Mouse (Mus musculus) c-Kit-positive CD71-negative TER-119-negative erythroid progenitor cells, embryonic 14.5 days (primary cell): Measurements from ENCODE around the gene Crp.

Experiments
- DNase-seq: peaks from one replicate; pipeline ENCODE4 v3.0.0-alpha.2; 2013; ENCODE audit warnings: low read depth

The Crp gene

GRCm38 (mm10) chr1:172711962-172712361, 14.1 kb downstream of the Crp start:
- DNase-seq: no peak

- DNase-seq: no peak
Observed at GRCm38 (mm10) chr1:172751241-172751640, 53.4 kb downstream of the Crp start.

- DNase-seq: no peak
Observed at GRCm38 (mm10) chr1:172755151-172755550, 57.3 kb downstream of the Crp start.

- no peak for DNase-seq
Observed at GRCm38 (mm10) chr1:172759525-172759924, 61.7 kb downstream of the Crp start.

GRCm38 (mm10) chr1:172779195-172779594, 81.3 kb downstream of the Crp start:
- DNase-seq: no peak

GRCm38 (mm10) chr1:172785322-172785721, 87.5 kb downstream of the Crp start:
- DNase-seq: no peak

GRCm38 (mm10) chr1:172785886-172786285, 88.0 kb downstream of the Crp start:
- DNase-seq: no peak

GRCm38 (mm10) chr1:172828975-172829374, 131.1 kb downstream of the Crp start:
- DNase-seq: no peak

GRCm38 (mm10) chr1:172847044-172847761, 149.3 kb downstream of the Crp start:
- no peak for DNase-seq

GRCm38 (mm10) chr1:172848171-172848570, 150.3 kb downstream of the Crp start:
- DNase-seq: no peak

- no peak for DNase-seq
Observed at GRCm38 (mm10) chr1:172875265-172875664, 177.4 kb downstream of the Crp start.

- no peak for DNase-seq
Observed at GRCm38 (mm10) chr1:172876675-172877074, 178.8 kb downstream of the Crp start.
